ENCODE assay signal across 23 mouse cellular contexts in the genomic region with DNA sequence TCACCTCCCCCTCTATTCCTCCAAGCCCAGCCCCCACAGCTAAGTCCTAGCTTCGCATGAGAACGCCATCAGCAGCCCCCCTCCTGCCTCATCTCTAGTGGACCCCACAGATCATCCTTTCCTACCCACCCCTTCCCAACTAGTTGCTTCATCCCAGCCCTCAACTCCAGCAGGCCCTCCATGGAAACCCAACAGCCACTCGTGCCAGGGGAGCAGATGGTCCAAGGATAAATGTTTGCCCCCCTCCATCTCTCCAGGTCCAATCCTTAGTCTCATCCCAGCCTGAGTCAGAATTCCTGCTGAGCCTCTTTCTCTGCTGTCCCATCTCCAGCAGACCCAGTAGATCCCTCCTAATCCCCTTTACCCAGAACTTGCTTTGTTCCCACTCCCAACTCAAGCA.
"Had no signal": no experiment of that assay in that cellular context is flagged by ENCODE, and none has a peak within 500 bp of the region (broad histone marks: within the 10 kb centered on the region; RNA-seq: fewer than 3 reads in every experiment).

No protein-coding gene starts in this region.

- H3K4me3 ChIP-seq: left cerebral cortex, adult 2 months; limb, embryonic 10.5 days; limb, embryonic 13.5 days; midbrain, embryonic 12.5 days; midbrain, embryonic 15.5 days; neural tube, embryonic 12.5 days; neural tube, embryonic 15.5 days had no signal

- H3K27ac ChIP-seq: kidney, postnatal 0 days; left cerebral cortex, adult 2 months; limb, embryonic 10.5 days; limb, embryonic 13.5 days; liver, embryonic 14.5 days; macrophage; midbrain, embryonic 12.5 days; midbrain, embryonic 15.5 days; neural tube, embryonic 12.5 days; neural tube, embryonic 15.5 days; stomach, postnatal 0 days had no signal

- H3K9ac ChIP-seq: limb, embryonic 13.5 days; liver, embryonic 14.5 days; liver, postnatal 0 days; lung, embryonic 14.5 days; midbrain, embryonic 12.5 days; midbrain, embryonic 15.5 days; neural tube, embryonic 12.5 days; neural tube, embryonic 15.5 days had no signal

- H3K36me3 ChIP-seq: midbrain, embryonic 15.5 days; neural tube, embryonic 12.5 days; neural tube, embryonic 15.5 days had no signal

- H3K4me1 ChIP-seq: midbrain, embryonic 12.5 days; midbrain, embryonic 15.5 days; neural tube, embryonic 12.5 days; neural tube, embryonic 15.5 days had no signal

- DNase-seq: kidney, postnatal 36 days; layer of hippocampus, postnatal 36 days; liver; liver, postnatal 0 days; lung, embryonic 14.5 days; right cerebral cortex, adult 18-20 months; right cerebral cortex, postnatal 14 days; right cerebral cortex, postnatal 4 days; thymus, adult 2 months; thymus, postnatal 14 days; thymus, postnatal 4 days had no signal

- H3K27me3 ChIP-seq: limb, embryonic 13.5 days; midbrain, embryonic 12.5 days; midbrain, embryonic 15.5 days; neural tube, embryonic 12.5 days; neural tube, embryonic 15.5 days had no signal

- H3K4me2 ChIP-seq: limb, embryonic 13.5 days; lung, embryonic 14.5 days; midbrain, embryonic 12.5 days; midbrain, embryonic 15.5 days; neural tube, embryonic 12.5 days; neural tube, embryonic 15.5 days had no signal

- ATAC-seq: liver, postnatal 0 days; lung, postnatal 0 days; midbrain, embryonic 15.5 days had no signal

- H3K9me3 ChIP-seq: limb, embryonic 10.5 days; limb, embryonic 13.5 days; midbrain, embryonic 12.5 days; midbrain, embryonic 15.5 days; neural tube, embryonic 12.5 days; neural tube, embryonic 15.5 days had no signal
